Mouse (Mus musculus): ENCODE measurements around the gene A030005K14Rik.

The A030005K14Rik gene

GRCm38 (mm10) chr1:83059278-83059677, at the start of gene A030005K14Rik:
A030005K14Rik (minus strand) TSS chr1:83059378.
- no peak for DNase-seq (ENCODE audit: low read depth, low spot score)

GRCm38 (mm10) chr1:83107410-83107978, 48.3 kb upstream of the A030005K14Rik start:
- no peak for DNase-seq (ENCODE audit: low read depth, low spot score)

- no peak for DNase-seq (ENCODE audit: low read depth, low spot score)
Measured at GRCm38 (mm10) chr1:83105464-83105863, 46.3 kb upstream of the A030005K14Rik start.

- DNase-seq (ENCODE audit: low read depth, low spot score), result no peak
Measured at GRCm38 (mm10) chr1:83101891-83102290, 42.7 kb upstream of the A030005K14Rik start.

GRCm38 (mm10) chr1:83099580-83100137, 40.5 kb upstream of the A030005K14Rik start:
- no peak for DNase-seq (ENCODE audit: low read depth, low spot score)

GRCm38 (mm10) chr1:83099160-83099559, 40.0 kb upstream of the A030005K14Rik start:
- no peak for DNase-seq (ENCODE audit: low read depth, low spot score)

GRCm38 (mm10) chr1:83096935-83097334, 37.8 kb upstream of the A030005K14Rik start:
- no peak for DNase-seq (ENCODE audit: low read depth, low spot score)

- DNase-seq (ENCODE audit: low read depth, low spot score), result no peak
Measured at GRCm38 (mm10) chr1:83091268-83091667, 32.1 kb upstream of the A030005K14Rik start.

GRCm38 (mm10) chr1:83084790-83085189, 25.6 kb upstream of the A030005K14Rik start:
- no peak for DNase-seq (ENCODE audit: low read depth, low spot score)

- DNase-seq (ENCODE audit: low read depth, low spot score), result no peak
Measured at GRCm38 (mm10) chr1:83077016-83077415, 17.8 kb upstream of the A030005K14Rik start.

GRCm38 (mm10) chr1:83076190-83076917, 17.2 kb upstream of the A030005K14Rik start:
- DNase-seq (ENCODE audit: low read depth, low spot score), result peak; percentile 62

- no peak for DNase-seq (ENCODE audit: low read depth, low spot score)
Measured at GRCm38 (mm10) chr1:83075526-83076189, 16.5 kb upstream of the A030005K14Rik start.

- no peak for DNase-seq (ENCODE audit: low read depth, low spot score)
Measured at GRCm38 (mm10) chr1:83067205-83067604, 8.0 kb upstream of the A030005K14Rik start.

GRCm38 (mm10) chr1:83066577-83066976, 7.4 kb upstream of the A030005K14Rik start:
- no peak for DNase-seq (ENCODE audit: low read depth, low spot score)

GRCm38 (mm10) chr1:83064851-83065250, 5.7 kb upstream of the A030005K14Rik start:
- peak; percentile 51 for DNase-seq (ENCODE audit: low read depth, low spot score)

GRCm38 (mm10) chr1:83060643-83061042, 1.5 kb upstream of the A030005K14Rik start, which contains the start of gene Krtap28-13:
Krtap28-13 (plus strand) TSS chr1:83060930.
- DNase-seq (ENCODE audit: low read depth, low spot score), result no peak

- no peak for DNase-seq (ENCODE audit: low read depth, low spot score)
Measured at GRCm38 (mm10) chr1:83058481-83058880, 697 bp downstream of the A030005K14Rik start.

GRCm38 (mm10) chr1:83044882-83045427, 14.2 kb downstream of the A030005K14Rik start, which contains the start of gene Gm47969:
Gm47969 (plus strand) TSS chr1:83044932.
- DNase-seq (ENCODE audit: low read depth, low spot score), result peak; percentile 74

GRCm38 (mm10) chr1:83042380-83042779, 16.8 kb downstream of the A030005K14Rik start, which contains the start of gene Krtap28-10:
Krtap28-10 (minus strand) TSS chr1:83042480.
- no peak for DNase-seq (ENCODE audit: low read depth, low spot score)

GRCm38 (mm10) chr1:83039080-83039479, 20.1 kb downstream of the A030005K14Rik start:
- DNase-seq (ENCODE audit: low read depth, low spot score), result no peak

- no peak for DNase-seq (ENCODE audit: low read depth, low spot score)
Measured at GRCm38 (mm10) chr1:83038109-83038672, 21.0 kb downstream of the A030005K14Rik start, which contains the start of gene Slc19a3. Slc19a3 (minus strand) TSS chr1:83038448.

Measured in A20 (cell line).